Mouse (Mus musculus): ENCODE data around the gene Gm21060. TPM values are rescaled to one million over a fixed set of nuclear protein-coding genes. Genes with fewer than 3 reads are reported as not detected.
"Not testable (repeated sequence)": the region's sequence is repeated elsewhere in the genome, so short reads cannot be mapped to it uniquely, and the experiment has no call there.

The Gm21060 gene
- not detected for total RNA-seq (2021)
- not detected in 2 replicates for polyA plus RNA-seq (2012; rRNA removed)
- long read RNA-seq: 0 reads

GRCm38 (mm10) chr19:61296969-61297368 lies at the start of gene Gm21060:
Gm21060 (minus strand) TSS chr19:61297069.
- DNase-seq: no peak

- DNase-seq: not testable (repeated sequence)
These were observed 24.0 kb upstream of the Gm21060 start for GRCm38 (mm10) chr19:61320844-61321243.

DNA sequence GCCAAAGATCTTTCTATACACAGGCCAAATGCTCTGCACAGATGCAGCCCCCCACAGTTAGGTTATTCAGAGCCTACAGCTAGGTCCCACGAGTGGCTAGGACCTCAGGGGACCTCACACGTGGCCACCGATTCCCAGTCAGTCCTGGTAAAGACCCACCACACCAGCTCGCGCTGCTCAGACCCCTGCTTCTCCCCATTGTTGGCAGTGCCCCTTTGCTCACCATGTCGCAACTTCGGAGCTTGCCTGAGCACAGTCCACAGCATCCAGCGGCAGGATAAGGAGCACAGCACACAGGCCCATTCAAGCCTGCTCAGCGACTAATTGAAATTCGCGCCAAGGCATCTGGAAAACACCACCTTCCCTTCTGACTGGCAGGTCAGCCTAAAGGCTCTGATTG lies 16.3 kb upstream of the Gm21060 start:
- DNase-seq: not testable (repeated sequence)

DNA sequence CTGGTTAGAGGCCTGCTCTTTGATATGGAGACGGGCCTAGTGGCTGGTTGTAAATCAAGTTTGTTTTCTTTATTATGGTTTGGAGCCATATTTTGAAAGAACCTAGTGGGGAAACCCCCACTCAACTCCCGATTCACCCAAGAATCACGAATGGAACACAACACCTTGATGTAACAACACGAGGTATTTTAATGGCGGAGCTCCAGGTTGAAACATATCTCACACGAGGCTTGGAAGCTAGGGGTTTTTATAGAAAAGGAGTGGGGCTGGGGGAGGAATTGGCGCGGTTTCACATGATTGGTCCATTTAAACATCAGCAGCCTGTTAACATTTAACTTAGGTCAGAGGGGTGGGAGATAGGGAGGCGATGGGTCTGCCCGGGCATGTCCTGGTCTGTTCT lies 15.5 kb upstream of the Gm21060 start:
- not testable (repeated sequence) for DNase-seq

GRCm38 (mm10) chr19:61308083-61308482 lies 11.2 kb upstream of the Gm21060 start:
- not testable (repeated sequence) for DNase-seq

- not testable (repeated sequence) for DNase-seq
These were observed 11.8 kb downstream of the Gm21060 start for GRCm38 (mm10) chr19:61285033-61285432.

DNA sequence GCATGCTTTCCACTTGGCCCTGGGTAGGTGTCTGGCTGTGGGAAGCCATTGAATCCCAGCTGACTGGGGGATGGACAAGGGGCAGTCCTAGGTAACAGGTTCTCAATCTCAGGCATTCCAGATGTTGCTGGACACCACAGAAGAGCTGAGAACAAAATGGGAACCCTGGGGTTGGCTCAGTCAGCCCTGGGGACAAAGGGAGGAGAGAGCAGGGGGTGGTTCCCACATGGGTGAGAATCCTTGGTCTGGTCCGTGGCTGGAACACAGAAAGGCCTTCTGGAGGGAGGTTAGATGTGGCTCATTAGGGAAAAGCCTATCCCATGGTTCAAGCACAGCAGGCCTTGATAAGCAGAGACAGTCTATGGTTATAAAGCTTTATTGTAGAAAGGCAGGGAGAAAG lies 13.3 kb downstream of the Gm21060 start:
- no peak for DNase-seq

DNA sequence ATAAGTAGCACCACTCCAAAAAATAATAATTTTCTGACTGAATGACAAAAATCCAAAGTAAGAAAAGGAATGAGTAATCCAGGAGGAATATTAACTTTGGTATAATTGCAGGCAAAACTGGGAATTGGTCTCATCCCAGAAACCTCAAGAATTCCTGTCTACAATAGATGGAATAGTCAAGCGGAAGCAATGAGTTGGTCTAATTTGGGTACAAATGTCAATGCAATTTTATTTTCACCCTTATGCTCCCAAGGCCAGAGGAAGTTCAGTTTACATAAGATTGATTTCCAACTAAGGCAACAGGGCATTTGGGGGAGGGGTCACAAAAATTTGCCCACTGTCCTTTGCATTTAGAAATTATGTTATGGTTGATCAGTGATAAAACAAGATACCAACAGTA lies 21.4 kb downstream of the Gm21060 start:
- DNase-seq: no peak

DNA sequence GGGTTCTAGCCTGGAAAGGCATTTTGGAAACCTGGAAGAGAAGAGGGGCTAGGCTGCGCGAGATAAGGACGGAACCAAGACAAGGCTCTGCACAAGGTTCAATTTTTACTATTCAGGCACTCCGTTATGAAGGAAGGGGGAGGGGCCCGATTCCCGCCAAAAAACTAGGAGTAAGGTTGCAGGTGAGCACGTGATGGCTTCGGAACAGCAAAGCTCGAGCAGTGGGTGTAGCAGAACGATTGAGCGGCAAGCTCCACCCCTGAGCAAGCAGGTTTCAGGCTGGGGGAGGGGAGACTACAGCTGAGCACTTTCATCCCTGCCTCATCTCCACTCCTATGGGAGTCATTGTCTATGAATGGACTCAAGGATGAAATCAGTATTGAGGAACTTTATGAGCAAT lies 27.7 kb downstream of the Gm21060 start:
- not testable (repeated sequence) for DNase-seq

DNA sequence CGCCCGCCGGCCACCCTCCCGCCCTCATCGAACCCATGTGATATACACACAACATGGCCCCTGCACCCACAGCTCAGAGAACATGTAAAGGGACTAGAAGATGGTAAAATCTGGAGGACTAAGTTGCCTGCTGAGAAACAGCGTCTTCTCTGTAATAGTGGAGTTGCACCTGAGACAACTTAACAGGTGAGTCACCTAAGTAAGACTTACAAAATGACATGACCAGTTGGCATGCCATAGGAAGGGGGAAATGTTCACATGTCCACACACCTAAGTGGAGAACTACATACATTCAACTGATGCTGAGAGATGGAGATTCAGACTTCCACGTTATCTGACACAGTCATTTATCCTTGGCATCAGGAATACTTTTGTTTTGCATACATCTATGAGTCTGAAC lies 29.7 kb downstream of the Gm21060 start:
- no peak for DNase-seq

DNA sequence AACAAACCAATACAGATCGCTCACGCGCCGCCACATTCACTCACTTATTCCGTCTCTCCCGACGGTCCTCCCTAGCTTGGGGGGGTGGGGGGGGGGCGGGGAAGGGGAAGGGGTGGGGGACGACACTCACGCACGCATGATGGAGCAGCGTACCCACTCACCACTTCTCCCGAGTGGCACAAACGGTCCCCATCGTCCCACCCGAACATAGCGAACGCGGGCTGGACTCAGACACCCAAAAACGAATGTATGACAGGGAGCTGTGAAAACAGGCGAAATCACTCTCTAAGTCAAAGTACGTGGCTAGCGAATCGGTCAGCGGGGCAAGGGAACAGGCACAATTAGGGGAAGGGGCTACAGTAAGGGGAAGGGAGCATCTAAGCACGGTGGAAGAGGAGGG lies 30.2 kb downstream of the Gm21060 start:
- DNase-seq: peak; percentile 50

- peak; percentile 41 for DNase-seq
These were observed 30.6 kb downstream of the Gm21060 start for GRCm38 (mm10) chr19:61266246-61266615.

DNA sequence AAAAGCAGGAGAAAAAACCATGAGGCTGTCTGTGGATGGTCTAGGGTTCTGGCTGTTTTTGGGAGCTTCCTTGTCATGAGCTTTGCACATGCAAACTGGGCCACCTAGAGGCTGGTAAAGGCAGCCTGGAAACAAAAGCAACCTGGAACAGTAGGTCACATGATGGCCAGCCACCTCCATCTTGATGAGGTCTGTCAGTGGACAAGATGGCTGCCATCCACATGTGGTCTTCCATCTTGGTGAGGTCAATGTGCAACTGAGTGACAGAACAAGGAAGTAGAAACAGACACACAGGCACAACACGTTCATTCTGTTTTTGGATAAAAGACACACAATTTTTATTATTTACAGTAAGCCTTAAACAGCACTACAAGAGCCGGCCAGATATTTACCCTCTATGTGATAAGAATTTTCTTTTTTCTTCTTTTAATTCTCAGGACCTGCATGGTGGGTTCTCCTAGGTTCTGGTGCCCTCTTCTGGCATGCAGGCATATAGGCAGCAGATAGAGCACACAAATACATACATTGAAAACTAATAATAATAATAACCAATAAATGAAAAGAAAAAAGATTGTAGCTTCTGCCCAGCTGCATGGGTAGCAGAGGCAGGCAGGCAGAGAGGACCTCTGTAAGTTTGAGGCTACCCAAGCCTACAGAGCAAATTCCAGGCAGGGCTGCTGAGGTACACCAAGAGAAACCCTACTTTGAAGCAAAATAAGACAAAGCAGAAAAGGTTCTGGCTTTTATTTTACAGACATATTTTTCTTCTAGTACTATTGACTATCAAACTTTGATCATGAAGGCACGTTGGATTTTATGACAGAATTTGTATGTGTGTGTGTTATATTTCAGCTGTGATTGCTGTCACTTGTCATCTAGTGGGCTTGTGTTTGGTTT lies 31.3 kb downstream of the Gm21060 start:
- peak; percentile 84 for DNase-seq

GRCm38 (mm10) chr19:61264933-61265332 lies 31.9 kb downstream of the Gm21060 start:
- no peak for DNase-seq

GRCm38 (mm10) chr19:61264227-61264626 lies 32.6 kb downstream of the Gm21060 start:
- no peak for DNase-seq

- DNase-seq: no peak
These were observed 35.6 kb downstream of the Gm21060 start for GRCm38 (mm10) chr19:61261241-61261640.

GRCm38 (mm10) chr19:61257733-61258132 lies 39.1 kb downstream of the Gm21060 start:
- DNase-seq: no peak

DNA sequence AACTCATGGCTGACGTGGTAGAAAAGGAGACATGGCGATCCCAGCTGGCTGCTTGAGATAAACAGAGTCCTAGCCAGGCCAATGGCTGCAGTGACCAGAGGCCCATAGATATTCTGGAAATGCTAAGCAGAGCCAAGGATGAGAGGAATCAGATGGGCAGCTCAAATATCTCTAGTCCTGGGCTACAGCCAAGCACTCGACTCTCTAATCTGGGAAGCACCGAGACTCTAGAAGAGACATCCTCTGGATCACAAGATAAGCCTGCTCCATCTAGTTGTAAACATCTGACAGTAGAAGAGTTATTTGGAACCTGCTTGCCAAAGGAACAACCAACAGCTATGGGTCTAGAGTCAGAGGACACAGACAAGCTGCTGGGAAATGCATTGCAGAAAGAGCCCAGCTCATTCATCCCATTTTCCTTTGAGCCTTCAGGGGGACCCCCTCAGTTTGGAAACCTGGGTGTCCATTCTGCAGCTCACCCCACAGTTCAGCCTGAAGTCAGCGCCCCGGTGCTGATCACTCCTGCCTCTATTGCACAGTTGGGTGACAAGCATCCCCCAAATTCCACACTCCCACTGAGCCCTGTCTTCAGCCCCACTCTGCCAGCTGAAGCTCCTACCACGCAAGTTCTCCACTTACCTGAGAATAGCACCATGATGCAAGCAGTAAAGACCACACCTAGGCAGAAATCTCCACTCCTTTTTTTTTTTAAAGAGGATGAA lies 40.5 kb downstream of the Gm21060 start:
- no peak for DNase-seq

- not testable (repeated sequence) for DNase-seq
These were observed 49.5 kb downstream of the Gm21060 start for GRCm38 (mm10) chr19:61247334-61247733.
